Mouse (Mus musculus): ENCODE measurements around the gene Ppp2r5e.

DNA sequence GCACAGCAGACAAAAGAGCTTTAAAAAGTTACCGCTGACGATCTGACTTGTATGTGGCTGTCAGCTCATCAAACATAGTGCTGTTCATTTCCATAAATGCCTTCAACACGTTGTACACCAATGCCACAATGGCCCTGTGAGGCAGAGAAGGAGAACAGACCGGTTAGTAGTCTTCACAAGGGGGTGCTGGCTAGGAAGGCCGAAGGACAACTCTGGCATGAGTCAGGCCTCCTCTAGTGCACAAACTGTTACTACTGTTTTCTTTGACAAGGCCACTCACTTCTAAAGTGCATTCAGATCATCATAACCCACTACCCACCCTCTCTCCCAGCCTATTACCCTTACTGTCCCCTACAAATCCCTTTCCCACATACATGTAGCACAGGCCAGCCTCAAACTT lies 136.4 kb downstream of the Ppp2r5e start:
- TF ChIP-seq GATA1 (IDR thresholded peaks at IDR 0.05; ENCODE audit: borderline replicate concordance, low read length) (no peak), FLI1 (IDR thresholded peaks at IDR 0.05; ENCODE audit: low read length) (no peak)
